Mouse (Mus musculus): ENCODE results near the gene Neo1. TPM values are rescaled to one million over a fixed set of nuclear protein-coding genes. Genes with fewer than 3 reads are reported as not detected.

The Neo1 gene
- polyA plus RNA-seq, 1 experiment from 2014 or later = 60.4 TPM

GRCm38 (mm10) chr9:59056281-59056680 lies 20.0 kb upstream of the Neo1 start:
- no peaks in the 10 kb centered on the region for H3K27me3 ChIP-seq (replicated peaks)
- no peak overlapping the region for H3K27ac ChIP-seq
- 75% methylated on average over 8 of the region's 8 CpGs for WGBS
- ATAC-seq (ENCODE audit: low FRiP score, low read depth) = no peak
- H3K4me2 ChIP-seq (replicated peaks) = no peak overlapping the region
- H3K36me3 ChIP-seq = no peaks in the 10 kb centered on the region
- H3K4me3 ChIP-seq = no peak overlapping the region
- no peak overlapping the region for H3K9ac ChIP-seq
- no peaks in the 10 kb centered on the region for H3K4me1 ChIP-seq
- no peaks in the 10 kb centered on the region for H3K9me3 ChIP-seq

DNA sequence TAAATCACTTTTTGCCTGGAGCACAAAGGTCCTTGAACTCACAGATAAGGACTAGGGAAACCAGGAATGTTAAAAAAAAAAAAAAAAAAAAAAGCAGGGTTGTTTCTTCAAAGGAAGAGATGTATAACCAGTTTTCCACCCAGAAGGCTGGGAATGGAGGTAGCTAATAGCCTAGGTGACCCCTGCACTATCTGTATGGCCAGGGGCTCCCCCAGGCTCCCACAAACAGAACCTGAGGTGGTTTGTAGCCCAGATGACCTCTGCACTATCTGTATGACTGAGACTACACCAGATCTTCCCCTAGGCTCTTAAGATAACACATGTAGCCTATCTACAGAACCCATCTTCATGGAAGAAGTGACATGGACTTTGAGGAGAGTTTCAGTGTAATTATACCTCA lies 5.6 kb upstream of the Neo1 start:
- no peak for ATAC-seq (ENCODE audit: low FRiP score, low read depth)
- no peak overlapping the region for H3K4me3 ChIP-seq
- H3K9me3 ChIP-seq = no peaks in the 10 kb centered on the region

DNA sequence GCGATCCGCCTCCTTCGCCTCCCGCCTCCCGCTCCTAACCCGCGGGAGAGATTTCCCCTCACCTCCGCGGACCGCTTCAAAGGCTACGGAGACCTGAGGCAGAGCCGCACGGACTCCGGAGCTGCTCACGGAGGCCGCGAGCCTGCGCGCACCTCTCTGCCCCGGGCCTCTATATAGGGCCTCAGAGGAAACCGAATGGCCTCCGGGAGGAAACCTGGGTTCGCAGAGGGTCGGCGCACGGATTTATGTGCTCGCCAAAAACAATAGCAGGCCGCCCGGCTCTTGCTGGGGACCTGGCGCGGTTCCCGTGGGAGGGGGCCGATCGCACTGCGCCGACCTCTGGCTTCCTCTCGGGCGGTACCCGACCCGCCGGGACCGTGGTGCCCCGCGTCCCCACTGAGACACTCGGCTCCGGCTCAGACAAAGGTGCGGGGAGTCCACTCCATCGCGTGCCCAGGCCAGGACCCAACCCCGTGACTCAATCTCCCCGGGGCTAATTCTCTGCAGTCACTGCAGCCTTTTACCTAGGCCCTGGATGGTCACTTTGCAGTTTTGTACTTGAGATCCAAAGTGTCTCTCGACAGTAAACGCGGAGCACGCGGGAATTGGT lies 596 bp upstream of the Neo1 start:
- H3K4me3 ChIP-seq = peak overlapping the region; percentile 99
- WGBS = under 1% methylated on average over 56 of the region's 56 CpGs
- H3K9ac ChIP-seq = peak overlapping the region; percentile 94
- peaks cover 12% of the 10 kb centered on the region for H3K4me1 ChIP-seq
- ATAC-seq (ENCODE audit: low FRiP score, low read depth) = peak; percentile 79
- no peaks in the 10 kb centered on the region for H3K9me3 ChIP-seq
- no peaks in the 10 kb centered on the region for H3K27me3 ChIP-seq (replicated peaks)
- H3K4me2 ChIP-seq (replicated peaks) = peak overlapping the region; percentile 60
- H3K27ac ChIP-seq = peak overlapping the region; percentile 98
- H3K36me3 ChIP-seq = no peaks in the 10 kb centered on the region

More for the DNA sequence above, 5.6 kb upstream of the Neo1 start:
- Histone ChIP-seq H3K27me3 (replicated peaks) (no peaks in the 10 kb centered on the region), H3K4me1 (no peaks in the 10 kb centered on the region), H3K9ac (no peak overlapping the region), H3K36me3 (no peaks in the 10 kb centered on the region), H3K27ac (no peak overlapping the region), H3K4me2 (replicated peaks) (no peak overlapping the region)

- WGBS = under 1% methylated on average over 63 of the region's 63 CpGs
- Histone ChIP-seq H3K36me3 (no peaks in the 10 kb centered on the region), H3K4me2 (replicated peaks) (peak overlapping the region; percentile 60), H3K27me3 (replicated peaks) (no peaks in the 10 kb centered on the region), H3K27ac (peak overlapping the region; percentile 98), H3K4me3 (peak overlapping the region; percentile 99), H3K9me3 (no peaks in the 10 kb centered on the region), H3K9ac (peak overlapping the region; percentile 94), H3K4me1 (peaks cover 12% of the 10 kb centered on the region)
- ATAC-seq (ENCODE audit: low FRiP score, low read depth) = peak; percentile 33; the same call in 1 of the 2 replicates
These were observed 691 bp downstream of the Neo1 start for GRCm38 (mm10) chr9:59035342-59036158.

DNA sequence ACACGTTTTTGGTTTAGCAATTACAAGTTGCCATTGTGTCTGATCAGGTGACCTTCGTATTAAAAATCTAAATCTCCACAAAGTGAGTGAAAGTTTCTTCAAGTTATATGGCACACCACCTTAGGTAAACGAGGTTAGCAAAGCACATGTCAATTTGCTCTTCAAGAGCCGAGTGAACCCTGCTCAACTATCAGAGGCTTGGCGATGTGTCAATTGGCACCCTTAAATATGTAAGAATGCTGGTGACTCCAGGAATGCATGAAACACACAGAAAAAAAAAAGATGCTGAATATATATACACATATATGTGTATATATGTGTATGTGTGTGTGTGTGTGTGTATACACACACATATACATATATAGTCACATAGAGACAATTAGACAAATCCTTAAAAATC lies 1.4 kb downstream of the Neo1 start:
- peak overlapping the region; percentile 99 for H3K4me3 ChIP-seq
- H3K36me3 ChIP-seq = no peaks in the 10 kb centered on the region
- no peaks in the 10 kb centered on the region for H3K9me3 ChIP-seq
- peaks cover 12% of the 10 kb centered on the region for H3K4me1 ChIP-seq
- no peaks in the 10 kb centered on the region for H3K27me3 ChIP-seq (replicated peaks)
- ATAC-seq (ENCODE audit: low FRiP score, low read depth) = no peak
- H3K9ac ChIP-seq = no peak overlapping the region
- 45% methylated on average over 5 of the region's 5 CpGs for WGBS
- H3K27ac ChIP-seq = no peak overlapping the region
- H3K4me2 ChIP-seq (replicated peaks) = peak overlapping the region; percentile 60

- Histone ChIP-seq H3K27me3 (replicated peaks) (no peaks in the 10 kb centered on the region), H3K9me3 (peaks cover 7% of the 10 kb centered on the region; the same call in 1 of the 2 replicates), H3K4me3 (no peak overlapping the region), H3K4me1 (peaks cover 12% of the 10 kb centered on the region), H3K36me3 (no peaks in the 10 kb centered on the region), H3K27ac (no peak overlapping the region), H3K9ac (no peak overlapping the region), H3K4me2 (replicated peaks) (peak overlapping the region; percentile 60)
- 61% methylated on average over 3 of the region's 3 CpGs for WGBS
- ATAC-seq (ENCODE audit: low FRiP score, low read depth) = no peak
These were observed 2.7 kb downstream of the Neo1 start for GRCm38 (mm10) chr9:59033492-59033891.

DNA sequence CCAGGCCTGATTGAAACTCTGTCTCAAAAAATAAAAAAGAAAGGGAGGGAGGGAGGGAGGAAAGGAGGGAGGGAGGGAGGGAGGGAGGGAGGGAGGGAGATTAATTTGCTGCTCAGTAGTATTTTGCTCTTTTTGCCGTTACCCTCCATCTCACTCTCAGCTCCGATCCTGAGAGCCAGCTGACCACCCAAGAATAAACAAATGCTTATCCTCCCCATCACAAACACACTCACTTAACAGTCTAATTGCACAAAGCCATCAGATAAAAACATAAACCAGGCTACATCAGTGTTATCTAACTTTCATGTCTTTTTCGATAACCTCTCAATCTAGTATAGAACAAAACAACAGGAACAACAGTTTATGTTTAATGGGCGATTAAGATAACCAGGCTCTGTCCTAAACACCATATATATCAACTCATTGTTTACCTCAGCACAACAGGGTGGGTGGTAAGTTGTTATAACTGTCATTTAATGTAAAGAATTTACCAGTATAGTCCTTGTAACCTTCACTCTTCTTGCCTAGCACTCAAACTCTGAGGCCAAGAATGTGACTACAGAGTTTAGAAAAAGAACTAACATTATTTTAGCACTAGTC lies 11.9 kb downstream of the Neo1 start:
- no peak overlapping the region for H3K4me2 ChIP-seq (replicated peaks)
- no peaks in the 10 kb centered on the region; the same call in 1 of the 2 replicates for H3K4me1 ChIP-seq
- H3K36me3 ChIP-seq = no peaks in the 10 kb centered on the region
- H3K9ac ChIP-seq = no peak overlapping the region
- no peak overlapping the region for H3K4me3 ChIP-seq
- peaks cover 3% of the 10 kb centered on the region; the same call in 1 of the 2 replicates for H3K9me3 ChIP-seq
- WGBS = 79% methylated on average over 4 of the region's 4 CpGs
- no peak for ATAC-seq (ENCODE audit: low FRiP score, low read depth)
- H3K27ac ChIP-seq = no peak overlapping the region
- H3K27me3 ChIP-seq (replicated peaks) = no peaks in the 10 kb centered on the region

GRCm38 (mm10) chr9:59016060-59016719 lies 20.1 kb downstream of the Neo1 start:
- 77% methylated on average over 3 of the region's 3 CpGs for WGBS
- Histone ChIP-seq H3K4me1 (no peaks in the 10 kb centered on the region), H3K4me2 (replicated peaks) (no peak overlapping the region), H3K9me3 (no peaks in the 10 kb centered on the region), H3K9ac (no peak overlapping the region), H3K4me3 (no peak overlapping the region), H3K27ac (no peak overlapping the region), H3K36me3 (no peaks in the 10 kb centered on the region), H3K27me3 (replicated peaks) (no peaks in the 10 kb centered on the region)
- ATAC-seq (ENCODE audit: low FRiP score, low read depth) = no peak

- H3K4me1 ChIP-seq = no peaks in the 10 kb centered on the region
- no peak overlapping the region for H3K4me3 ChIP-seq
- no peaks in the 10 kb centered on the region for H3K36me3 ChIP-seq
- H3K4me2 ChIP-seq (replicated peaks) = no peak overlapping the region
- no peak overlapping the region for H3K9ac ChIP-seq
- no peaks in the 10 kb centered on the region for H3K27me3 ChIP-seq (replicated peaks)
- WGBS = 27% methylated on average over 2 of the region's 2 CpGs
- no peak for ATAC-seq (ENCODE audit: low FRiP score, low read depth)
- no peaks in the 10 kb centered on the region for H3K9me3 ChIP-seq
- no peak overlapping the region for H3K27ac ChIP-seq
These were observed 22.9 kb downstream of the Neo1 start for GRCm38 (mm10) chr9:59013365-59013764.

DNA sequence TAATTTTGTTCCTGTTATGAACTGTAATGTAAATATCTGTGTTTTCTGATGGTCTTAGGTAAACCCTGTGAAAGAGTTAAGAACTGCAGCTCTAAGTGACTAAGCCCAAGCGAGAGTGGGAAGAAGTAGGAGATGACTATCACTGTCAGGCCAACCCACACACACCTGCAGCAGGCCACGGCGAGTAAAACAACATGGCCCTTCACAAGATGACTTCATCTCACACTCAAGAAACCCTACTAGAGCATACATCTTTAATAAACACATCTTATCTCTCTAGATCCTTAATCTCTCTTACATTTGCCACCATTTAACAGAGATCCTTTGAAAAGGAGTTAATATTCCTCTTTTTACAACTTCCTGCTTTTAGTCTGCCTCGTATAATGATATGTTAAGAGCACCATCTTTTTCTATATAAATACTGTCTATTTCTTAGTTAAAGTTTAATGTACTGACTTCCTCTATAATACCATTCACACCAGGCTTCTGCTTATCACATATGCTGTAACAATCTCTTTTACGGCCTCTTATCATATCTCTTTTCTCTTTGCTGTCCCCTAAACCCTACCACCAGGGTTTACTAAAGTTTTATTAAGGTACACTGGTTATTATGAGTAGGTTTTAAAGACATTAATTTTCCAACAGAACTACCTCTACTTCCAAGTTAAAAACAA lies 46.8 kb downstream of the Neo1 start:
- Histone ChIP-seq H3K27me3 (replicated peaks) (no peaks in the 10 kb centered on the region), H3K4me3 (no peak overlapping the region), H3K27ac (no peak overlapping the region), H3K4me1 (no peaks in the 10 kb centered on the region), H3K9ac (no peak overlapping the region), H3K4me2 (replicated peaks) (no peak overlapping the region), H3K9me3 (no peaks in the 10 kb centered on the region), H3K36me3 (0 out of 2 replicates have a peak, but pooled peaks cover 3% of the 10 kb centered on the region)
- 93% methylated on average over 5 of the region's 5 CpGs for WGBS
- ATAC-seq (ENCODE audit: low FRiP score, low read depth) = no peak

GRCm38 (mm10) chr9:58979034-58979433 lies 57.2 kb downstream of the Neo1 start:
- WGBS = 94% methylated on average over 15 of the region's 15 CpGs
- no peak overlapping the region for H3K27ac ChIP-seq
- H3K4me2 ChIP-seq (replicated peaks) = no peak overlapping the region
- no peaks in the 10 kb centered on the region for H3K27me3 ChIP-seq (replicated peaks)
- H3K4me3 ChIP-seq = no peak overlapping the region
- ATAC-seq (ENCODE audit: low FRiP score, low read depth) = no peak
- H3K4me1 ChIP-seq = no peaks in the 10 kb centered on the region
- no peak overlapping the region for H3K9ac ChIP-seq
- no peaks in the 10 kb centered on the region for H3K9me3 ChIP-seq
- H3K36me3 ChIP-seq = peaks cover 3% of the 10 kb centered on the region; the same call in 1 of the 2 replicates
